Mouse (Mus musculus): ENCODE measurements around the gene Abhd8. TPM values are rescaled to one million over a fixed set of nuclear protein-coding genes. Genes with fewer than 3 reads are reported as not detected.

Gene Abhd8
- total RNA-seq (2021): 100 to 1,000 TPM; 302 to 335 TPM
- long read RNA-seq, experiment 1, transcript Abhd8-201 (5 exons, 1,978 nt): major isoform, 540 of 570 reads
- long read RNA-seq, experiment 1, partial matches to known transcripts: 16 of 570 reads
- long read RNA-seq, experiment 1, other reads (novel, unspliced or antisense): 11 of 570 reads
- long read RNA-seq, experiment 2, transcript Abhd8-201 (5 exons, 1,978 nt): major isoform, 512 of 545 reads
- long read RNA-seq, experiment 2, partial matches to known transcripts: 18 of 545 reads
- long read RNA-seq, experiment 2, other reads (novel, unspliced or antisense): 13 of 545 reads

DNA sequence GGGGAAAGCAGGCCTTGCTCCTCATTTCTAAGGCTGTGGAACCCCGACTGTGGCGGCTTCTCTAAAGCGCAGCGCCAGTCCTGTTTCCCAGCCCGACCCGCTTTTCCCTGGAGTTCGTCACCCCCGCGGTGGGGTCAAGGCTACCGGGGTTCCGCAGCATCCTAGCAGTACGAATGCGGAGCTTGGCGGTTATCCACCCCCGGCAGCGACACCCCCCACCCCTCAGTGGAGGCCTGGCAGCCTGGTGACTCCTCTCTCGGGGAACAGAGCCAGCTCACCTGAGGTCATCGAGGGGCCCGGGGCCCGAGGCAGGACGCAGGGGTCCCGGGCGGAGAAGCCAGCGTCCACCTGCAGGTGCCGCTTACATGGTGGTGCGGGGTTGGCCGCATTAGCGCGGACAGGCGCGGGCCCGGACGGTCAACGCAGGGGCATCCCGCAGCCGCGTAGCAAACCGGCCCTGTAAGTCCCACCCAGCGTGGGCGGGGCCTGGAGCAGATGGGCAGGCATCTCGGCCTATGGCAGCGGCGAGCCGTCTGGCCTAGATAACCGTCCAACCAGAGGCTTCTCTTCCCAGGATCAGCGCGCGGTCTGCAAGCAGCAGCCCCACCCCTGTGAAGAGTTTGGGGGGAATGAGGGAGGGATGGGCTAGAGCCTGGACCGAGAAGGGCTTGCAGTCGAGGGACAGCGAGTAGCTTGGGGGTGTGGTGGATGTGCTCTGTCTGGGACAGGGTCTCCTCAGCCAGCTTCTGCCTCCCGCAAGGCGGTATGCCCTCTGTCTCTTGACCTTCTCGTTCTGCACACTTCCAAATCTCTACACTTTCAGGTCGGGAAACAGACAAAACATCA lies at the start of gene Abhd8:
Gene Abhd8 (minus strand): TSS at position 468 of the 846 bp plus-strand sequence.
- intact Hi-C loops (cut with DNase I): loop anchor here (1.0 to 10.0 kb wide), 3 partner anchors 22 to 569 kb away; partner anchors contain the start of genes Ano8, Ocel1, Rpl18a and Slc5a5
- TF ChIP-seq CTCF (IDR thresholded peaks at IDR 0.05): no peak; the same call in 1 of the 2 replicates
- peak within 1 kb of the TSS; percentile 95 for H3K4me3 ChIP-seq
- DNase-seq (ENCODE audit: extremely low spot score in 1 of 2, low spot score in 2 of 2): peak; percentile 98 to 99
- H3K27ac ChIP-seq: peak within 1 kb of the TSS; percentile 92

DNA sequence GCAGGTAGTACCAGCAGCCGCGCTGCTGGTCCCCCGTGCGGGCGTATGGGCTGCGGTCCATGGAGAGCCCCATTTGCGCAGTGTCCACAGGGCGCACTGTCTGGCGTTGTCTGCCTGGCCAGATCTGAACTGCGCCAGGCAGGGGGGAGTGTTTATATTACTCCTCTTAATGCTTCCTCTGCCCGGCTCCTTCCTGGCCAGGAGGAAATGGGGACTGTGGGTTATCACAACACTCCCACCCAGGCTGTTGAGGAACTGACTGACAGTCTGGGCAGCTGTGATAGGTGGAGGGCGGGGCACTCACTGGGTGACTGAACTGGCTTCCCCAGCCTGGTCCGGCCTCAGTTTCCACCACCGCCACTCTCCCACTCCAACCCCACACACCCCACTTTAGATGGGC lies 48.2 kb upstream of the Abhd8 start, which contains the start of gene Plvap:
Gene Plvap (minus strand): TSS at position 109 of the 400 bp plus-strand sequence.
- intact Hi-C loops (cut with DNase I): no loop called here
- H3K4me3 ChIP-seq: no peak within 1 kb of the TSS
- TF ChIP-seq CTCF (IDR thresholded peaks at IDR 0.05): no peak
- no peak for DNase-seq (ENCODE audit: extremely low spot score in 1 of 2, low spot score in 2 of 2)
- no peak within 1 kb of the TSS for H3K27ac ChIP-seq

DNA sequence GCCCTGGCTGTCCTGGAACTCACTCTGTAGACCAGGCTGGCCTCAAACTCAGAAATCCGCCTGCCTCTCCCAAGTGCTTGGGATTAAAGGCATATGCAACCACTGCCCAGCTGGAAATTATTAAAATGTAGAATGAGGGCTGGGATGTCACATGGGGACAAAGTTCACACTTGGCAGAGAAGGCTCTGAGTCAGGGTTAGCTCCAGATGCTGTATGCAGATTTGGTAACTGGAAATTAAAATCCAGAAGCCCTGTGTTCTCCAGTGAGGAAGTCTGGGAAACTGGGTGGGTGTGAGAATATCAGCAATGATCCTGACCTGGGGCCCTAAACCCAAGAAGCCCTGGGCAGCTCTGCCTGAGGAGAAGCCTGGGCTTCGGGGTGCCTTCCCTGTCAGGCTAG lies 45.9 kb upstream of the Abhd8 start:
- intact Hi-C loops (cut with DNase I): no loop called here

DNA sequence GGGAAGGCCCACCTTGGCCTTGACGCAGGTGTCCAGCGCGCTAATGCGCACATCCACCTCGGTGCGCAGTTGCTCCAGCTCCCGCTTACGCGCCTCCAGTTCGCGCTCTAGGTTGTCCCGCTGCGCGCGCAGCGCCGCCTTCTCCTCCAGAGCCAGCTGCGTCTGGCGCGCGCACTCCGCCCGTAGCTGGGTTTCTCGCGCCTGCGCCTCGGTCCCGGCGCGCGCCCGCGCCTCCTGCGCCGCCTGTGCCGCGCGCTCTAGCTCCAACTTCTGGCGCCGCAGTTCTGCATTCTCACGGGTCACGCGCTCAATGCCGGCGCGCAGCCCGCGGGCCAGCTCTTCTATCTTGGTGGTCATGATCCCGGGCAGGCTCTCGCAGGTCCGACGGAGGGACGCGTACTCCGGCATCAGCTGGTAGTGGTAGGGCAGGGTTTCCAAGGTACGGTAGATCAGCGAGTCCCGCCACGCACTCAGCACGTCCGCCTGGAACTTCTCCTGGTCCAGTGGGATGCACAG lies 44.2 kb upstream of the Abhd8 start:
- DNase-seq (ENCODE audit: extremely low spot score in 1 of 2, low spot score in 2 of 2): peak; percentile 85 to 87

More for the DNA sequence above, 45.9 kb upstream of the Abhd8 start:
- DNase-seq (ENCODE audit: extremely low spot score in 1 of 2, low spot score in 2 of 2): no peak
- H3K4me3 ChIP-seq: no peak overlapping the region
- H3K27ac ChIP-seq: no peak overlapping the region
- no peak for TF ChIP-seq CTCF (IDR thresholded peaks at IDR 0.05)

DNA sequence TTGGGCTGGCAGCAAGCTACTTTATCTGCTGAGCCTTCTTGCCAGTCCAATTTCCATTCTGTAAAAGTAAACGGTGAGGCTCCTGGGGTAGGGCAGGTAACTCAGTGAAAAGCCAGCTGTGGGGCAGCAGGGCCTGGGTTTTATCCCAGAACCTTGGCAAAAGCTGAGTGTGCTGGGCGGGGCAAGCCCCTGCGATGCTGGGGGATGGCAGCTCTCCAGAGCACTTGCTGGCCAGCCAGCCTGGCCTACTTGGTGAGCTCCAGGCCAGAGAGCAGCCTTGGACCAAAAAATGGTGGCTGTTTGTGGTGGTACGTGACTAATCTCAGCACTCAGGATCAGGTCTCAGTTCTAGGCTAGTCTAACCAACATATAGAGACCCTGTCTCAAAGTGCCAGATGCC lies 42.5 kb upstream of the Abhd8 start:
- no peak overlapping the region for H3K27ac ChIP-seq
- TF ChIP-seq CTCF (IDR thresholded peaks at IDR 0.05): no peak
- no peak for DNase-seq (ENCODE audit: extremely low spot score in 1 of 2, low spot score in 2 of 2)
- H3K4me3 ChIP-seq: no peak overlapping the region
- intact Hi-C loops (cut with DNase I): no loop called here

More for the DNA sequence above, 44.2 kb upstream of the Abhd8 start:
- intact Hi-C loops (cut with DNase I): no loop called here
- Histone ChIP-seq H3K4me3 (peak overlapping the region; percentile 75), H3K27ac (peak overlapping the region; percentile 58; the same call in 1 of the 2 replicates)
- TF ChIP-seq CTCF (IDR thresholded peaks at IDR 0.05): no peak

DNA sequence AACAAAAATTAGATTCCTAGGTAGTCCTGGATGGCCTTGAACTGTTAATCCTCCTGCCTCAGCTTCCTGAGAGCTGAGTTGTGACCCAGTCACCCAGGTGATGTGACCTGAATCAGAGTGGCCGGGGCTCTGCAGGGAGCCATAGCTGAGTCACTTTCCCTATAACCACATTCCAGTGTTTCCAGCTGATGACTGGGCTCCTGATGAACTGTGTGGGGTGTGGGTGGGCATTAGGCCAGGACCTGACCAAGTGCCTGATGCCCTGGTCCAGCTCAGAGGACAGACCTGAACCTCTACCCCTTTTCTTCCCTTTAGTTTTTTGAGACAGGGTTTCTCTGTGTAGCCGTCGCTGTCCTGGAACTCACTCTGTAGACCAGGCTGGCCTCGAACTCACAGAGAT lies 41.9 kb upstream of the Abhd8 start:
- no peak for DNase-seq (ENCODE audit: extremely low spot score in 1 of 2, low spot score in 2 of 2)
- H3K4me3 ChIP-seq: no peak overlapping the region
- no peak overlapping the region for H3K27ac ChIP-seq
- intact Hi-C loops (cut with DNase I): no loop called here
- TF ChIP-seq CTCF (IDR thresholded peaks at IDR 0.05): no peak

DNA sequence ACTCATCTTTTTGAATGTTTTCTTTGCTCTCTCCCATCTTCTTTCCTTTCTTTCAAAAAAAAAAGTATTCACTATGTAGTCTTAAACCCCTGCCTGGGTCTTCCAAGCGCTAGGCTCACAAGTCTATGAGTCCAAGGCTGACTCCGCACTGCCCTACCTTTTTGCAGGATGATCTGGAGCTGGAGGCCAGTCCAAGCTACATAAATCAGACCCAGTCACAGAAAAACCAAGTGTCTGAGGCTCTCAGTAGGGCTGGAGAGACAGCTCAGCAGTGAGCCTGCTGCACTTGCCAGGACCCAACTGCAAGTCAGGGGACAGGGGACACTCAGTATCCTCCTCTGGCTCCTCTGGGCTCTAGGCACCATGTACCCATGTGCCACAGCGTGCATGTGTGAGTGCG lies 40.9 kb upstream of the Abhd8 start:
- no peak overlapping the region for H3K27ac ChIP-seq
- no peak for TF ChIP-seq CTCF (IDR thresholded peaks at IDR 0.05)
- intact Hi-C loops (cut with DNase I): no loop called here
- no peak for DNase-seq (ENCODE audit: extremely low spot score in 1 of 2, low spot score in 2 of 2)
- no peak overlapping the region for H3K4me3 ChIP-seq

DNA sequence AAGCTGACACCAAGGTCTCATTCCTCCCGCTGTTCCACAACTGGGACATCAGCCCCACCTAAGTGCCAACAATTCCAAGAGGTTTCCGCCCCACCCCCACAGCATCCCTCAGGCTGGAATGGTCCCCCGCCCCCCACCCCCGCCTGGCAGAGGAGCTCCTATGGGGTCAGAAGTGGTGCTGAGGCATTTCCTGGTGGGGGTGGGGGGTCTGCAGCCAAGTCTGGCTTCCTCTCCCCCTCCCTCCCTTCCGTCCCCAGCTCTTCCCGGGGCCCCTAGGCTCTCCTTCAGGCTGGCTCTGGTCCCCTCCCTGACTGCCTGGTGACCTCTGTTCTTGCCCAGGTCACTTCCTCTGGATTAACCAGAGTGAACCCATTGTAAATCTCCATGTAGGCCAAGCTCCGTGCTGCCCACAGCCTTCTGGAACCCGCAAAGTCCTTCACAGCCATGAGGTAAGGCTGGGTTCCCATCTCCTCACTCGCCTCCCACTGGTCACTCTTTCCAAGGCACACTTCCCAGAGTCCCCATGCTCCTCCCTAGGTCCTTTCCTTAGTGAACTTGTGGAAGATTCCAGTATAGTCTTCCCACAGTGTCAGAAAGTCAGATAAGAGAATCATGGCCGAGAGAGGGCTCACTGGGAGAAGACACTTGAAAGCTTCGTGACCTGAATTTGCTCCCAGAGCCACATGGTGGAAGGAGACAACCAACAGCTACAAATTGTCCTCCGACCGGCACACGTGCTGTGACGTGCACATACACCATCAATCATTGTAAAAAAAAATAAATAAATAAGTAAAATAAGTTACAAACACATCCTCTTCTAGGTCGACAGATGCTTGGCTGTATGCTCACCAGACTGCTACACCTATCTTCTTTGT lies 35.6 kb upstream of the Abhd8 start:
- no peak overlapping the region for H3K27ac ChIP-seq
- no peak overlapping the region for H3K4me3 ChIP-seq
- intact Hi-C loops (cut with DNase I): no loop called here
- no peak for DNase-seq (ENCODE audit: extremely low spot score in 1 of 2, low spot score in 2 of 2)
- no peak for TF ChIP-seq CTCF (IDR thresholded peaks at IDR 0.05)

DNA sequence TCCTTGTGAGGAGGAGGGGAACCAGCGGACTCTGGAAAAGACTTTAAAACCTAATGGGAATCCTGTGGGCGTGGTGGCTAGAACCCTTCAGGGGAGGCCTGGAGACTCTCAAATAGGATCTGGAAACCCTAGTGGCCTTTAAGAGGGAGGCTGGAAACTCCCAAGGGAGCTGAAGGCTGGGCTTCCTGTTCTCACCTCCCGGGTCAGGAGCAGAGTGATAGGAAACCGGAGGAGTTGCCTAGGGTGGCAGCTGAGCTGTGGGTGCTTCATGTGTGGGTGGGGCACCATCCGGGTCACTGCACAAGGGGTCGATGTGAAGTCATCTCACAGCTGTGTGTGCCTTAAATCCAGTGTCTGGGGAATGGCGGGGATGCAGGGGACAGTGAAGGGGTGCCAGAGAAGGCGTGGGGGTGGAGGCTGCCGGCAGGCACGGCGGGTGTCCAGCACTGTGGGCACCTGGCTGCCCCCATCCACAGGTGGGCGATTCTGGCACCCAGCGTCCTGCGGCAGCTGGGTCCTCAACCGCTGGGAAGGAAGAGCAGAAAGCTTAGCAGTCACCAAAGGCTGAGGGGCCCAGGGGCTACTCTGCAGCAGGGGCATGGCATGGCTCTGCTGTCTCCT lies 34.5 kb upstream of the Abhd8 start:
- intact Hi-C loops (cut with DNase I): no loop called here
- Histone ChIP-seq H3K4me3 (no peak overlapping the region), H3K27ac (no peak overlapping the region)
- DNase-seq (ENCODE audit: extremely low spot score in 1 of 2, low spot score in 2 of 2): no peak
- no peak for TF ChIP-seq CTCF (IDR thresholded peaks at IDR 0.05)

DNA sequence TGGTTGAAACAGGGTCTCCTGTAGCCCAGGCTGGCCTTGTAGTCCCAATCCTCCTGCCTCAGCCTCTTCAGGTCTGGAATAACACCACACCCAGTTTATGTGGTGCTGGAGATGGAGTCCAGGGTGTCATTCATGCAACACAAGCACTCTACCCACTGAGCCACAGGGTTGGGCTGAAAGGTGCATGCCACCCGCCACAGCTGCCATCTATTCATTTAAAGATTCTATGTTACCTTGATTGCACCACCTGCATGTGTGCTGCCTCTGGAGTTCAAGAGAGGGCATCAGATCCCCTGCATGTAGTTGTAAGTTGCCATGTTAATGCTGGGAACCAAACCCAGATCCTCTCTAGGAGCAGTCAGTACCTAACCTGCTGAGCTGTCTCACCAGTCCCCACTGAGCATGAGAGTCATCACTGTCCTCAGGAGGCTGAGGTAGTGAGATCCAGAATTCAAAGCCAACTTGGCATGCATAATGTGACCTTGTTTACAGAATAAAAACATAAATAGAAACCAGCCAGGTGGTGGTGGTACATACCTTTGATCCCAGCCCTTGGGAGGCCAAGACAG lies 33.7 kb upstream of the Abhd8 start:
- TF ChIP-seq CTCF (IDR thresholded peaks at IDR 0.05): no peak
- H3K27ac ChIP-seq: no peak overlapping the region
- intact Hi-C loops (cut with DNase I): no loop called here
- H3K4me3 ChIP-seq: no peak overlapping the region
- no peak for DNase-seq (ENCODE audit: extremely low spot score in 1 of 2, low spot score in 2 of 2)

All from left cerebral cortex, adult 2 months (tissue).